Mouse (Mus musculus) CD4-positive, CD25-positive, alpha-beta regulatory T cell, adult 2 months (primary cell): ENCODE data around the gene Apon.
"Not testable (repeated sequence)": the region's sequence is repeated elsewhere in the genome, so short reads cannot be mapped to it uniquely, and the experiment has no call there.

Experiments
- DNase-seq: peaks from one replicate; pipeline ENCODE4 v3.0.0-alpha.2; 2012; ENCODE audit warnings: low read depth, low spot score

Gene Apon

DNA sequence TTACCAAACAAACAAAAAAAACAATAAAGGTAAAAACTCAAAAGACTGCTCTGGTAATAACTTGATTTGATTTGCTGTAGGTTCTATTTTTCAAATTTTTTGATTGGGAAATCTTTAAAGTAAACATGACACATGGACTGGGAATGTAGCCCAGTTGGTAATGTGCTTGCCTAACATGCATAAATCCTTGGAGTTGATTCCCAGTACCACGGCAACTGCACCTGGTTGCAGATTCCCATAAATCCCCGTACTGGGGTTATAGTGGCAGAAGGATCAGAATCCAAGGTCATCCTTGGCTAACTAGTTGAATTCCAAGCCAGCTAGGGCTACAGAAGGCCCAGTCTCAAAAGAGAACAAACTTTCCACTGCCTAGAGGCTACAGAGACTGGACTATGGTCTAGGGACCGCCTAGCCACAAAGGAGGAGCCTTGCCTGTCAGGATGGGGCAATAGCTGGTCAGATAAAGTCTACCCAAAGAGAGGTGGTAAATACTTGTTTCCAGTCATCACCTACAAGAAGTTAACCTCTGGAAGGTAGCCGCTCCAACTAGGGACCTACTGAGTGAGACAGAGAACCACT, at the start of gene Apon:
TSS of gene Apon (plus strand) at position 420 of the 579 bp plus-strand sequence.
- DNase-seq, result no peak

DNA sequence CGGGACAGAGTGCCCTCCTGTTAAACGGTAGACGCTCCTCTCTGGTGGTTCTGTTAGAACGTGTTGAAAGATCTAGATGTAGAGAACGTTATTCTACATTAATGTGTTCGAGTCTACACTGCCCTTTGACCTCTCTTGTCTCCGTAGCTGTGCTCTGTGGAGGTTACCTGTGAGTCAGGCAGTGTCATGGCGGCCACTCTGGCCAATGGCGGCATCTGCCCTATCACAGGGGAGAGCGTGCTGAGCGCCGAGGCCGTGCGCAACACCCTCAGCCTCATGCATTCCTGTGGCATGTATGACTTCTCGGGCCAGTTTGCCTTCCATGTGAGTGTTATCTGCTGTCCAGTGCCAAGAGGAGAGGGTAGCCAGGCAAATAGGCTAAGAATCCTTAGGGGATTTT, 49.0 kb upstream of the Apon start:
- no peak for DNase-seq

DNA sequence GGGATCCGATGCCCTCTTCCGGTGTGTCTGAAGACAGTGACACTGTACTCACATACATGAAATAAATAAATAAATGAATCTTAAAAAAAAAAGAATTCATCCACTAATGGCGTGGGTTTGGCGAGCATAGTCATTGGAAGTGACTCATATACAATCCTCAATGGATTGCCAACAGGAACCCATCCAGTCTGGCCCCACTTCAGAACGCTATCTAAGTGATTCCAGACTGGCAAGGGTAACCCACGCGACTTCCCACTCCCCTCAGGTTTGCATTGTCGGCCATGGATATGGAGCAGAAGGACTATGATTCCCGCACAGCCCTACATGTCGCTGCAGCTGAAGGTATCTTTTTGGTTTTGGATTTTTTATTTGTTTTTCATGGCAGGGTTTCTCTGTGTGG, 45.6 kb upstream of the Apon start:
- DNase-seq, result no peak

DNA sequence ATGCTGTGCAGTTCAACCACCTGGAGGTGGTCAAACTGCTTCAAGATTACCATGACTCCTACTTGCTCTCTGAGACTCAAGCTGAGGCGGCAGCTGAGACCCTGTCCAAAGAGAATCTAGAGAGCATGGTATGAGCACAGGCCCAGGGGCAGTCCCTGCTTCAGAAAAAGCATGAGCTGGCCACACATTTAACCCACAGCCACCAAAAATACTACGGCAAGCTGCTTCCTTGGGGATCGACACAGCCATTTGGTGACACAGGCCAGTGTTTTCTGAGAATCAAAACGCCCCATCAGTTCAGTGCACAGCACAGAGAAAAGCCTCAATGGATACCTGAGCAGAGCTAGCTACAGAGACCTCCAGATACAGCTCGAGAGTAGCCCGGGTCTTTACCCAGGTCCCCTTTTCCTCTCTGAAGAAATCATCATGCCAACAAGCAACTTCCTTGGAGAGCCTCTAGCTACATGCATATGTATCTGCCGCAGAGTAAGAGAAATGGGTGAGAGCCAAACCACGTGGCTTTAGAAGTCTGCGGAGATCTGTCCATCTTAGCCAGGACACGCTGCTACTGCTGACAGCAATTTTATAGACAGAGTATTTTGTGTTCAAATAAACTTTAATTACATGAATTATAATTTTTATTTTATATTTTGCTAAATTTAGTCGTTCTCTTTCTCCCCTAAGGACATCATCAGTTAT, 44.4 kb upstream of the Apon start:
- no peak for DNase-seq

DNA sequence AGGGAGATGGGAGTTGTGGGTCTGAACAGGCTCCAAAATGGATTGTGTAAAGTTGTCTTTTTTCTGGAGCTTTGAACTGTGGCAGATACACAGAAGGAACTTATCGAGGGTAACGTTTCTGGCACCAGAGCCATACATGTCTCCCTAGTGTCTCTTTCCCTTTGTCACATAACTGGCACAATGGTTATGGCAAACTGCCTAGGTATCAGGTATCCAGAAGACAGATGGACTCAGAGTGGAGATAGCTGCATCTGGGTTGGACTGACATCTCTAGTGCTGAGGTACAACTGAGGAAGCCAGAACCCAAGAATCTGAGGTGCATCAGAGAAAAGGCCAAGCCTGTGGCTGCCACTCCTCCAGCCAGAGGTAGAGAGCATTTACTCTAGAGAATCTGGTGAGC, 43.8 kb upstream of the Apon start:
- no peak for DNase-seq

DNA sequence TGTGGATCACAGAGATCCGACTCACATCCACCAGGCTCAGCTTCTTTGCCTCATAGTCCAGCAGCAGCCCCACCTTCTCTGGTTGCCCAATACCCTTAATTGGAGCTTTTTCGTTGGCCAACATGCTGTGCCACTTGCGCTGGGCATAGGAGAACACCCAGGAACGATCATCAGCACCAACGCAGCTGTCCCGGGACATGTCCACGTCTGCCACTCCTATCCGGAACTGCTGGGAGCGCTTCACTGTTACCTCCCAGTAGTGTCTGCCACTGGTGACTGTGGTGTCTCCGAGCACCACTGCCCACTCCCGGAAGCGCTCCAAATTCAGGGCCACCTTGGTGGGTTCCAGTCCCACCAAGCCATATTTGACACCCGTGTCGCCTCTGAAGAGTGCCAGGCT, 42.9 kb upstream of the Apon start:
- DNase-seq, result peak; percentile 26

DNA sequence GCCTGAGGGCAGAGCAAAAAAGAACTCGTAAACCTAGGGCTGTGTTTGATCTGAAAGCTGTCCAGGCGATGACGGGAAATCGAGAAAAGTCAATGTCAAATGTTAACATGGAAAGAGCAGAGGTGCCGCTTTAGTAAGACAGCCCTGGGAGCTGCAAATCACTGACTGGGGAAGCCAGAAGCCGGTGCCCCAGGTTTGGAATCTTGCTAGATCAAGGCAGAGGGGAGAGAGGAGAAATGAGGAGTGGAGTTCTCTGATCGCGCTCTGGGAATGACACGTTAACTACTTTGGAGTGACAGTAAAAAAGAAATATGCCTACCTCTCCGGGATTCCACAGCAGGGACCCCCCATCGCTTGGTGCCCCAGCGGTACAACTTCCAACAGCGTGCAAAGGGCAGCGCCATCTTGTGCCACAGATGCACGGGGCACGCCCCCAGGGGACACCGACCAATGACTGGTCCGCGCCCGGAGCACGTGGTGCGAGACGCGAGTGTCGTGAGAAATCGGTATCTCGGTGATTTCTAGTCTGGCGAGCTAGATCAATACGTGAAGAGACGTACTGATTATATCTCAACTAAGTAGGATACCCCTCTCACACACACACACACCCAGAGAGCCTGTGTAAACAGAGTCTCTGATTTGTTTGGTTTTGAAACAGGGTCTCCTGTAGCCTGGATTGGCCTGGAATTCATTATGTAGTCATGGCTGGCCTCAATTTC, 42.3 kb upstream of the Apon start, which contains the start of gene Spryd4:
TSS of gene Spryd4 (minus strand) at position 418 of the 719 bp plus-strand sequence.
- DNase-seq, result peak; percentile 95

DNA sequence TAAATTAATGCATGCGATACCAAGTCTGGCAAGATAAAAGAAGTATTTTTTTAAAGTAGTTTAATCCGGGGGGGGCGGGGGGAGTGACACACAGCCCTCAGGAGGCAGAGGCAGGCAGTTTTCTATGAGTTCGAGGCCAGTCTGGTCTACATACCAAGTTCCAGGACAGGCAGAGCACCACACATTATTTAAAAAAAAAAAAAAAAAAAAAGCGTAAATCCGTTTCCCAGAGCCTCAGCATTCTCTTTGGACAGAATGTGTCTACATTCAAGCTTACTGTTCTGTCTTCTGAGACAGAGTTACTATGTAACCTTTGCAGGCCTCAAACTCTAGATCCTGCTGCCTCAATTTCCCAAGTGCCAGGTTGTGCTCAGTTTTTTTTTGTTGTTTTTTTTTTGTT, 41.7 kb upstream of the Apon start:
- no peak for DNase-seq

DNA sequence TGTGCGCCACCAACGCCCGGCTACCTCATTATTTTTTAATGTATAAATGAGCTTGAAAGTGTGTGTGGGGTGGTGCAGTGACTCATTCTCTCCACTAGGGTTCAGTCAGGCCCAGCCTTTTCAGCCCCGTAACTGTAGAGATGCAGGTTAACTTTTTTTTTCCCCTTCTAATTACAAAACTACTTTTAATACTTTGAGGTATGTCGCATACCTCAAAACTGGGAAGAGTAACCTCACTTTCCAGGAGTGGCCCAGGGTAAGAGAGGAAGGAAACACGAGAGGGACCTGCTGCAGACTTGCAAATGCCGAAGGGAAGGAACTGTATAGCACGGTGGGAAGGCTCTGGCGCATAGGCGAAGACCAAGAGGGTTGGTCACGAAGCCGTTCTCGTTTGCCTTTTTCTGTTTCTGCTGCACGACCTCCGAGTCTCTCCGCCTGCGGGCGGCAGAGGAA, 41.0 kb upstream of the Apon start:
- DNase-seq, result peak; percentile 87

DNA sequence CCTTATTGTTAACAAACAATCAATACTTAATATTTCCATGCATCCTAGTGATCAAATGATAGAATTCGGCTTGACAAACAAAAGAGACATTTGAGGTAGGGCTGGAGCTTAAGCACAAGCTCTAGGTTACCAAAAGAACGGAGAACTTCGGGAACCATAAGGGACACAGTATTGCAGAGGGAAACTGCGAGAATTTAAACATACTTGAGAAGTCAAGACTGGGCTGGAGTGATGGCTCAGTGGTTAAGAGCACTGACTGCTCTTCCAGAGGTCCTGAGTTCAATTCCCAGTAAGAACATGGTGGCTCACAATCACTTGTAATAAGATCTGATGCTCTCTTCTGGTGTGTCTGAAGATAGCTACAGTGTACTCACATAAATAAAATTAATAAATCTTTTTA, 39.8 kb upstream of the Apon start:
- not testable (repeated sequence) for DNase-seq

DNA sequence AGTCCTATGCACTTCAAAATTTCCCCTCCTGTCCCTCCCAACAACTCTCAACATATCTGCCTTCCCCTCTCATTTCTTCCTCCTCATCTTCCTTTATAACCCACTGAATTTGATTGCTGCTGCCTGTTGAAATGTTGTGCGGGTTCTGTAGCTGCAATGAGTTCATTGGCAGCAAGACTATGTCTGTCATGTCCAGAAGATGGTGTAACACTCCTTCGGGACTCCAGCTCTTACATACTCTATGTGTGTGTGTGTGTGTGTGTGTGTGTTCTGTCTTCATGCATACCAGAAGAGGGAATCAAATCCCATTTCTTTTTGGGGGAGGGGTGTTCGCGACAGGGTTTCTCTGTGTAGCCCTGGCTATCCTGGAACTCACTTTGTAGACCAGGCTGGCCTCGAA, 38.9 kb upstream of the Apon start:
- no peak for DNase-seq

DNA sequence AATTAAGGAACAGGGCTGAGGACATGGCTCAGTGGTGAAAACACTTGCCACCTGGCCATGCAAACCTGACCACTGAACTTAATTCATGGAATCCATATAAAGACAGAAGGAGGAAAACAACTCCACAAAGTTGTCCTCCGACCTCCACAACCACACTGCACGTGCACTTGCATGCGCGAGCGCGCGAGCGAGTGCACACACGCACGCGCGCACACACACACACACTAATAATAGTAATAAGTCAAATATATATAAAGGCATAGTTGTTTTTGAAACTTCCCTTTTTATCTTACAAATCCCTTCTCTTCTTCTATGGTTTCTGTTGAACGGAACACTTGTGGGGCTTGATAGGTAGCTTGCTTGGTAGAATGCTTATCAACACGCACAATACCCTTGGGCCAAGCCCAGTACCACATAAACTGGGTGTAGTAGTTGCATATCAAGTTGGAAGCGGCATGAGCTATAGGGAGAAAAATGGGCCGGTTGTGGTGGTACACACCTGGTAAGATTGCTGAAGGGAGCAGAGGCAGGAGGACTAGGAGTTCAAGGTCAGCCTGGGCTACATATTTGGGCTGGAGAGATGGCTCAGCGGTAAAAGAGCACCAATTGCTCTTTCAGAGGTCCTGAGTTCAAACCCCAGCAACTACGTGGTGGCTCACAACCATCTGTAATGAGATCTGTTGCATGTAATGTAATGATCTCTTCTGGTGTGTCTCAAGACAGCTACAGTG, 35.3 kb upstream of the Apon start:
- no peak for DNase-seq

DNA sequence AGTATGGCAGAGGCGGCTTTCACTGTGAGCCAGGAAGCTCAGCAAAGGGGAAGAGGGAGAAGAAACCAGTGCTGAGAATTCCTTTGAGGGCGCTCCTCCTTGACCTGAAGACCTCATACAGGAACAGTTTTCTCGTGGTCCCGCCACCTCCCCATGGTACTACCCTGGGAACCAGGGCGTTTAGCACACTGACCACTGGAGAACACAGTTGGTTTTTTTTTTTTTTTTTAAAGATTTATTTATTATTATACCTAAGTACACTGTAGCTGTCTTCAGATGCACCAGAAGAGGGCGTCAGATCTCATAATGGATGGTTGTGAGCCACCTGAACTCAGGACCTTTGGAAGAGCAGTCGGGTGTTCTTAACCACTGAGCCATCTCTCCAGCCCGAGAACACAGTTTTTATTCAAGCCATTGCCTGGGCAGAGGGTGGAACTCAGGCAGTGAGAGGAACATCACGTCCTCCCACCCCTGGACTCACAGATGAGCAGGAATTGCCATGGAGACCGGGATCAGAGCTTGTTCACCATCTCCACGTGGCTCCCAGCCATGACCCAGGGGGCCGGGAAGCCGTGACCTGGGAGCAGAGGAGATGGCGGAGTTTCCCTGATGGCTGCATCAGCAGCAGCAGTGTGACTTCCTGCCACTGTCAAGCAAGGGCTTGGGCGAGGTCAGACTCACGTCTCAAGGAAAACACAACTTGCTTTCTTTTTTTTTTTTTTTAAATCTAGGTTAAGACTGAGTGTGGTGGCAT, 32.2 kb upstream of the Apon start:
- DNase-seq, result peak; percentile 63

DNA sequence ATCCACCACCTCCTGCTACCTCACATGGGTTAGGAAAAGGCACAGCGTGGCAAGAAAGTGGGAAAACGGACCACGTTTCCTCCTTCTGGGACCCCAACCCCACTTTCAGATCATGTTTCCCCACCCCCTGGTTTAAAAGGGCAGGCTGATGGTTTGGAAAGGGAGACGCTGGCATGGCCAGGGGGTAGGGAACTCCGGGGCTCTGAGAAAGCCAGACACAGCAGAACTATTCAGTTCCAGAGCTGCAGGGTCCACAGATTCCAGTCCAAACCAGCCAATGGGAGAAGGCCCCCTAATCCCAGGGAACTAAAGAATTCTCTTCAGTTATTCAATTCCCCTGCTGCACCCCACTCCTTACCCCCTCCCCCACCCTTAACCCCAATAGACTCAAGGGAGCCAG, 28.8 kb upstream of the Apon start:
- DNase-seq, result no peak

DNA sequence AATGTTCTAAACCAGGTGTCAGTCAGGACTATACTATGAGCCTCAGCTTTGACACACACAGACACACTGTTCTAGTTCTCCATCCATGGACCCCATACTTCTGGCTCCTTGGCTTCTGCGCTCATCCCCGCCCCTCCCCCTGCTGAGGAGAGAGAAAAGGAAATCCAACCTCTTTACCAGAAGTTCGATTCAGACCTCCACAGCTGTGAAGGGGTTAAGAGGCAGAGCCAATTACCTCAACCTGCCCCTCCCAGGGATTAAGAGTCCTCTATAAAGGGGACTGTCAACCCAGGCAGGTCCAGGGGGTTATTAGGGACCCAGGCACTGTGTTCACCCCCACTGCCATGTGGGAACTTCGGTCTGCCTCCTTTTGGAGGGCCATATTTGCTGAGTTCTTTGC, 28.4 kb upstream of the Apon start, which contains the start of gene Mip:
TSS of gene Mip (plus strand) at position 301 of the 400 bp plus-strand sequence.
- no peak for DNase-seq

DNA sequence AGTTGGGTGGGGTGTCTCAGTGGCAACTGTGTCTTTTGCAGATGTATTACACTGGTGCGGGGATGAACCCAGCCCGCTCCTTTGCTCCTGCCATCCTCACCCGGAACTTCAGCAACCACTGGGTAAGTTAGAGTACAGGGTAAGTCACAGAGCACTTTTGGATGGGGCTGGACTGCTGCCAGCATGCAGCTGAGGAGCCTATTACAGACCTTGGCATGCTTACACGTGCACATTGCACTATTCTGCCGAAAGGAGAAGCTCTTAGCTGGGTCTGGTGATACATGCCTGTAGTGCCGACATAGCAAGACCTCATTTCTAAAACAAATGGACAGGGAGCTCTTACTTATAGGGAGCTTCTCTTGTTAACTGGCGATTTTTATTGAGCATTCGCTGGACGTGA, 26.3 kb upstream of the Apon start:
- no peak for DNase-seq

DNA sequence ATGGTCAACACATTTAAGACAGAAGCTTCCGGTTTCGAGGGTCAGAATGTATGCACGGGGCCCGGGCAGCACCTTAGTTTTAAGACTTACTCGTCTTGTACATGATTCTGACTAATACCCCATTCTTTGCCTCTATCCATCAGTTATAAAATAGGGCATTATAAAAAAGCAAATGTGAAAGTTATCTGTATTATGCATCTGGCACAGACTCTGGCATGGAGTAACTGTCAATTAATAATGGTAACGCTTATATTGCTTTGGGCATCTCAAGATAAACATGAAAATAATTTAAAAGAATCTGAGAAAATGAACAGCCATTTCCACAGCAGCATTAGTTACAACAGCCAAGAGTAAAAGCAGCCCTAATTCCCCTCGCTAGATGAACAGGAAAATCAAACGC, 25.9 kb upstream of the Apon start:
- DNase-seq, result no peak

DNA sequence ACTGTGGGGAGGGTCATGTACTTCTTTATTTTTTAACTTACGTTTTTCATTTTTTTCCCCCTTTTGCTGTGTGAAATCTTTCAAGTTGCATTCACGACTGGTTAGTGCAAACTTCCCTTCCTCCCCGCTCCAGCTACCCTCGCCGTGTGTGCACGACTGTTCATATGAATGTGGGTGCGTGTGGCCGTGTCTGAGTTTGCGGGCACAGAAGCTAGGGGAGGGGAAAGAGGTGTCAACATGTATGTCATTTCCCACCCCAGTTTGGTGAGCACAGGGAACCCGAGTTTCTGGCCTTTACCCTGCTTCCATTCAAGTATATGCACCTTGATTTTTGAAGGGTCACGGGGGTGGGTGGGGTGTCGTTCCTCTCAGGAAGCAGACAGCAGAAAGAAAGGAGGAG, 23.3 kb upstream of the Apon start:
- DNase-seq, result peak; percentile 55

DNA sequence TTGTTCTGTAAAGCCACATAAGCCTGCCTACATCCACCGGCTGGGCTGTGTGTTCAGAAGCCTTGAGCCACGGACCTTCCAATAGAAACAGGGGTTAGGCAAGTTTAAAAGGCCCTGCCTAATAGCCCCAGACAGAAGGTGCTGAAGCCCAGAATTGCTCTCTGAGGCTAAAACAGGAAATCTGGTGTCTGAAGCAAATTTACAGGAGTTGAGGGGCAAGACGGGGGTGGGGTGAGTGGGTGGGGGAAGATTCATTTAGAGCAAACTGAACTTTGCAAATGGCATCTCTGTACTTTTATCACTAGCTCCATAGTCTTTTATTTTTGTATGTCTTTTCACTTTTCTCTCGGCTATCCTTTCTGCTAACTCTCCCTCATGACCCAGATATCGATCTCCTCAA, 22.8 kb upstream of the Apon start:
- DNase-seq, result peak; percentile 56

DNA sequence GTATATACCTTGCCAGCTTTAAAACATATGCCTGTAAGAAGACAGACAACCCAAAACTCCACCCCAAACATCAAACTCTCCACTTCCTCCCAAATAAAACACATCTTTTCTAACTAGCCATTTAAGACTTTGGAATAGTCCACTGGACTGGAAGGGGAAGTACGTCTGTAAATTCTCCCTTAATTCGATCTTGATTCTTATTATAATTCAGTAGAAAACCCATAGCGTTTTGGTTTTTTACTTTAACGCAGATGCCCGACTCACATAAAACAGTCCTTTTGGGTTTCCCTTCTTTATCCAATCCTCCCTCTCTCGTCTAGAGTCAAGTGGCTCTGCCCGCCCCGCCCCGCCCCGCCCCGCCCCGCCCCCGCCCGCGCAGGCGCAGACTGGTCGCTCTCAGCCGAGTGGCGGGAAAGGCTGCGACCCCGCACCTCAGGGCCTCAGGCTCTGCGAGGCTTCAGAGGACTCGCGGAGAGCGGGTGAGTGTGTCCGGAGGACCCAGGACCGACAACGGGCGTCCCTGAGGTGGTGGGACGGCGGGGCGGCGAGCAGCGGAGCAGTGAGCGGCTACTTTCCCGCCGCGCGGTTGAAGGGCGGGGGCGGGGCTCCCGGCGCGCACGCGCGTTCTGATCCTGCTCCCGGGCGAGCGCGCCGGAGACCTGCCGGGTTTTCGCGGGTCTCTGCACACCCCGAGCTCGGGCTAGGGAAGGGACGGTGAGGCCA, 22.0 kb upstream of the Apon start, which contains the start of gene Timeless:
TSS of gene Timeless (plus strand) at position 369 of the 723 bp plus-strand sequence.
- DNase-seq, result peak; percentile 92
